Mouse (Mus musculus) erythroblast, adult 5-6 weeks (primary cell): ENCODE measurements around the gene Chst11. TPM values are rescaled to one million over a fixed set of nuclear protein-coding genes. Genes with fewer than 3 reads are reported as not detected.

ENCODE experiments used
- ATAC-seq: replicated peaks from 2 replicates; pipeline ENCODE4 v1.8.0; 2016; ENCODE audit warnings: moderate number of reproducible peaks, mild to moderate bottlenecking, moderate TSS enrichment, inconsistent platforms; ENCODE audit not compliant: poor library complexity, low FRiP score, severe bottlenecking
- total RNA-seq, 2 experiments: library from RNA; stranded (forward) in 1 of 2; stranded (reverse) in 1 of 2; fragments of 150-400 nt in 1 of 2; fragments of 200-764, 138-1000 nt in 1 of 2; gene quantifications; 2 replicates each; pipeline versions ENCODE4 v1.2.3 to v1.2.4; 2015 to 2017; ENCODE audit warnings: low replicate concordance in 2 of 2

The Chst11 gene
- total RNA-seq, 2 experiments from 2014 or later = 1.7 to 9.5 TPM

DNA sequence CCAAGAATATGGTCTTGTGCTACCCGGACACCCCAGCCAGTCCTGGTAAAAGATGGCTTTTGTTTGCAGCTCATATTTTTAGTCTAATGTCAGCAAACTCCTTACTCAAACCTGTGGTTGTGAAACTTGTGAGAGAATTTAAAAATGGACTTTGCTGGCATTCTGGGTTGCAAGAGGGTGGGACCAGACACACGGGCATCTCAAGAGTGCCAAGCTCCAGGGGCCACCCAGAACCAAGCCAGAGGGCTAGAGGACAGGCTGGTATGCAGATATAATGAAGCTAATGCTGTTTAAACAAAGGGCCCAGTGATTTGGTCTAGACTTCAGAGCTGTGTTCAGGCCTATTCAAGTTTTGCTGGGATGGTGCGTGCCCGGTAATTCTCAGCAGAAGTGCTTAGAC lies 2.1 kb downstream of the Chst11 start:
- ATAC-seq = no peak

- ATAC-seq = no peak
Measured at GRCm38 (mm10) chr10:82989418-82990025, 4.2 kb downstream of the Chst11 start.

GRCm38 (mm10) chr10:82990918-82991317 lies 5.6 kb downstream of the Chst11 start:
- ATAC-seq = 0 out of 2 replicates have a peak, but pooled peaks have one; percentile 3

DNA sequence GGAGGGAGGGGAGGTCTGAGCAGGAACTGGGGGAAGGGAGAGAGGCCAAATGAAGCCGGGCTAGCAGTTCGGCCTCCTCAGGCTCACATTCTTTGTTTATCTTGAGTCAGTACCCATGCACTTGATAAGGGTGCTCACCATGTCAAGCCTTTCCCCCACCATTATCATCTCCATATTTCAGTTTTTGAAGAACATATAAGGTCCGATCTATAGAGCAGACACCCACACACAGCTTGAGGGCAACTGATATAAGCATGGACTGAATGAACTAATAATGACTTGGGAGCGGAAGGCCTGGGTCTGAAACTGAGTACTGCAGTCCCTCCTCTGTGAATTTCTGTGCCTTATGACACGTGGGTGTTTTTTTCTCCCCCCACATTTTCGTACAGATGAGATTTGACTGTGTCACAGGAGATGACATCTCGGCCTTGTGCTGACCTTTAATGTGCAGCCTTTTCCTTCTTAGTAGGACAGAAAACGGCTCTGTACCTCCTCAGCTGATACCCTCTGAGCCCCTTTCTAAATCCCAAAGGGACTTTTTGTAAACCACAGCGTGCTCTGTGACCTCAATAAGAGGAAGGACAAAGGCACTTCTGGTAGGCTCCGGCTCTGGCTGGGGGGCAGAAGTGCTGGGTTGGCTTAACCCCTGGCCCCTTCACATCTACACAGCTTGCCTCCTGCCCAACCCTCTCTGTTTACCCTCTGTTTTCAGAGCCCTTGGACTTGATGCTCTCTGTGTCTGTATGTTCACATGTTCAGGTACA lies 6.6 kb downstream of the Chst11 start:
- ATAC-seq = peak; percentile 22

GRCm38 (mm10) chr10:82994284-82994683 lies 9.0 kb downstream of the Chst11 start:
- peak; percentile 66 for ATAC-seq

GRCm38 (mm10) chr10:82997460-82997859 lies 12.2 kb downstream of the Chst11 start:
- ATAC-seq = no peak

DNA sequence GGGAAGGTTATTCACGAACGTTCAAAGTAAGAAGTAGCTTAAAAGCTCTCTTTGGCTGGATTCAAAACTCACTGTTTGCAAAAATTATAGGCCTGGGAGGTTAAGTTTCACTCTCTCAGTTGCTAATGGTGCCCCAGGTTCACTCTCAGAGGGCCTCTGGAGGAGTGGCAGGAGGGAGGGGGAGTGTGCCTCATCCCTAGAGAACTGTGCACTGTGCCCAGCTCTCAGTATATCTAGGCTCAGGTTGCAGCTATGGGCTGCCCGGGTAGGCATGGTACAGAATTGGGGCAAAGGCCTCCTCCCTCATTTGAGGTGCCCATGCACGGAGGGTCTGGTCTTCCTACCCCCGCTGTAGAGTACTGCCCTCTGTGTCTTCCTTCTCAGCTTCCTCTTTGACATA lies 14.9 kb downstream of the Chst11 start:
- no peak for ATAC-seq

DNA sequence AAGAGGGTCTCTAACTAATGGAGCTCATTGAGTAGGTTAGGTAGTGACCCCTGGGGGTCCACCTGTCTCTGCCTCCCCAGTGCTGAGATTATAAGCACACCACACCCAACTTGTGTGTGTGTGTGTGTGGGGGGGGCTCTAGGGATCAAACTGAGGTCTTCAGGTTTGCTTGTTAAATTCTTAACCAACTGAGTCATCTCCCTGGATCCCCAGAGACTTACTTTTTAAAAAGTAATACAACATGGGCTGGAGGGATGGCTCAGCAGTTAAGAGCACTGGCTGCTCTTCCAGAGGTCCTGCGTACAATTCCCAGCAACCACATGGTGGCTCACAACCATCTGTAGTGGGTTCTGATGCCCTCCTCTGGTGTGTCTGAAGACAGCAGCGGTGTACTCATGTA lies 15.4 kb downstream of the Chst11 start:
- no peak for ATAC-seq

DNA sequence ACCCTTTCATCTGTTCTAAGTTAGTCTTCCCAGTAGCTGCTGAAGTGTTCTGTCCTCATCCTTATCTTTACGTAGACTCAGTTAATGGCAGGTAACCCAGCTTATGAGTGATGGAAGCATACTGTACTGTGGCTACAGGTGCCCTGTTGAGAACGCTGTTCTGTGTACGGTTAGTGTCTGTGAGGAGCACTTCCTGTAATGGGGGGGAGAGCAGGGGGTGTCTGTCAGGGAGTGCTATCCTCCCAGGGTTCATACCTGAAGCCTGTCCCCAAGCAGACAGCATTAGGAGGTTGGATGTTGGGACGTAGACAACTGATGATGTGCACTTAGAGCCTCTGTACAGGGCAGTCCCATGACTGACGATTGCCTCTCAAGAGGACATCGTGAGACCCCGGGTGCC lies 18.6 kb downstream of the Chst11 start:
- ATAC-seq = 0 out of 2 replicates have a peak, but pooled peaks have one; percentile 25

- ATAC-seq = peak; percentile 23; the same call in 1 of the 2 replicates
Measured at GRCm38 (mm10) chr10:83004389-83004788, 19.1 kb downstream of the Chst11 start.

GRCm38 (mm10) chr10:83005003-83005402 lies 19.7 kb downstream of the Chst11 start:
- no peak for ATAC-seq

GRCm38 (mm10) chr10:83006258-83006657 lies 21.0 kb downstream of the Chst11 start:
- ATAC-seq = no peak

DNA sequence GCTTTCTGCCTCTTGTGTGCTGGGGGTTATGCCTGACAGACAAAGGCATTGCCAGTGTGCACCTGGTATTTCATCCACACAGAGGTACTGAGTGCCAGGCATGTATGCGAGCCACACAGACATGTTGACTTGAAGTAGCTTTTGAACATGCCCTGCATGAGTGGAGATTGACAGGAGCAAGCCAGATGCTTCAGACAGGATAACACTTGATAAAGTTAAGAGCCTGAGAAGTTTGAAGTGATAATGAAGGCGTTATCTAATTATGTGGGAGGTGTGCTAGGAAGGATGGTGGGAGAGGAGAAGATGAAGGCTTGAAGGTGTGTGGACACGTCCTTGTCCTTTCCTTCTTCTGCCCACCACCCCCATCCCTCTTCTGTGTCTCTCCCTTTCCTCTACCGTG lies 28.7 kb downstream of the Chst11 start:
- peak; percentile 20 for ATAC-seq

- ATAC-seq = no peak
Measured at GRCm38 (mm10) chr10:83015919-83016318, 30.6 kb downstream of the Chst11 start.

- ATAC-seq = peak; percentile 33
Measured at GRCm38 (mm10) chr10:83016779-83017178, 31.5 kb downstream of the Chst11 start.

- peak; percentile 61 for ATAC-seq
Measured at GRCm38 (mm10) chr10:83017760-83018498, 32.6 kb downstream of the Chst11 start.

GRCm38 (mm10) chr10:83018521-83018920 lies 33.2 kb downstream of the Chst11 start:
- ATAC-seq = peak; percentile 43

GRCm38 (mm10) chr10:83019497-83020270 lies 34.4 kb downstream of the Chst11 start:
- ATAC-seq = peak; percentile 77

DNA sequence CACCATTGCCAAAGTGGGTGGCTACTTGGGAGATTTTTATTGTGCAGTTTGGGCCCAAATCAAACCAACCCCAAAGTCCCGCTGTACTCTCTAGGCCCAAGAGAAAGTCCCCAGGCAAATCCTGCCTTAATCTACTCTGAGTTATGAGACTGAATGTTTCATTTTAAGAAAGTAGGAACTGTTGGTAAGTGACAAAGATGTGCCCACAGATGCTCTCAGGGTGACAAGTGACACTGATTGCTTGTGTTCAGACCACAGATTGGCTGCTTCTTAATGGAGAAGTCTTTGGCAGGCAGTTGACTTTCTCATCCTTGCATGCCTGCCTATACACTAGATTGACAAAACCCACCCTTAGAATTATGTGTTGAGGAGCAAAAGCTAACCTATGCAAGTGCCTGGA lies 37.3 kb downstream of the Chst11 start:
- no peak for ATAC-seq

DNA sequence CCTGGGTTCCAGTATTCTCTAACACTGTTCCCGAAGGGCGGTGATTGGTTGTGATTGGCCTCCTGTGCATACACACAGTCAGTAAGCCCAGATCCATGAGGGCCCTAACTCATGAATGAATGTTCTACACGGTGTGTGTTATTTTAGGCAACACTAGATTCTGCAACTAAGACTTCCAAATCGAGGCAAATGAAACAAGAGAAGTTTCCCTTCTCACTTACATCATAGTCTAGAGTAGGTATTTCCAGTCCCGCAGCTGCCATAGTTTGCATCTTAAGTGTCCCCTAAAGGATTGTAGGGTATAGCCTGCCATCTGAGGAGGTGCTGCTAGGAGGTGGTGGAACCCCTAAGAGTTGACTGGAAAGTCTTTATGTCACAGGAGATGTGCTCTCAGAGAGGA lies 40.9 kb downstream of the Chst11 start:
- no peak for ATAC-seq
